Mouse (Mus musculus): ENCODE measurements around the gene Ccl20.

GRCm38 (mm10) chr1:83119903-83120302 lies 3.3 kb downstream of the Ccl20 start:
- TF ChIP-seq EP300 (IDR thresholded peaks at IDR 0.05; ENCODE audit: low read depth) = no peak
- no peak for TF ChIP-seq CTCF (IDR thresholded peaks at IDR 0.05; ENCODE audit: low read depth)

Data from liver, postnatal 0 days (tissue).